Mouse (Mus musculus) naive thymus-derived CD4-positive, alpha-beta T cell, adult 5 months (primary cell): ENCODE data around the gene Grifin. TPM values are rescaled to one million over a fixed set of nuclear protein-coding genes. Genes with fewer than 3 reads are reported as not detected.

Experiments
- polyA plus RNA-seq: library from polyadenylated mRNA; unstranded; fragments of 100-300 nt; shearing (Covaris generic); gene quantifications from one replicate; pipeline ENCODE4 v1.2.1, GENCODE M21; 2017

Gene Grifin
- polyA plus RNA-seq: 2.2 TPM

DNA sequence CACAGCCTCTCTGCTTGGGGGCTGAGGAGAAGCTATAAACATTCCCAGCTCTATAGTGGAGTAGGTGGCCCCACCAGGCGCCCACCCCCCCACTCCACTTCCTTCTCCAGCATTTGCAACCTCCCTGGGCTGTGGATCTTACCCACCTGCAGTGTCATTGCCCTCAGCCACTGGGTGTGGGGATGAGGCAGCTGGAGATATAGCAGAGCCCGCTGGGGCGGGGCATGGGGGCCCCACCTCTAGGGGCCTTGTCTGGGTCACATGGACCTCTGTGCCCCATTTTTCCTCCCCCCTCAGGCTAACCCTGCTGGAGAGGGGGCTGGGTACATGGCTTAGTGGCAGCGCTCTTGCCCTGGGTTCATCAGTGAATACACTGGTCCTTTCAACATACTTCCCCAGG is at the start of gene Grifin:
TSS of gene Grifin (minus strand) at position 176 of the 400 bp plus-strand sequence.

DNA sequence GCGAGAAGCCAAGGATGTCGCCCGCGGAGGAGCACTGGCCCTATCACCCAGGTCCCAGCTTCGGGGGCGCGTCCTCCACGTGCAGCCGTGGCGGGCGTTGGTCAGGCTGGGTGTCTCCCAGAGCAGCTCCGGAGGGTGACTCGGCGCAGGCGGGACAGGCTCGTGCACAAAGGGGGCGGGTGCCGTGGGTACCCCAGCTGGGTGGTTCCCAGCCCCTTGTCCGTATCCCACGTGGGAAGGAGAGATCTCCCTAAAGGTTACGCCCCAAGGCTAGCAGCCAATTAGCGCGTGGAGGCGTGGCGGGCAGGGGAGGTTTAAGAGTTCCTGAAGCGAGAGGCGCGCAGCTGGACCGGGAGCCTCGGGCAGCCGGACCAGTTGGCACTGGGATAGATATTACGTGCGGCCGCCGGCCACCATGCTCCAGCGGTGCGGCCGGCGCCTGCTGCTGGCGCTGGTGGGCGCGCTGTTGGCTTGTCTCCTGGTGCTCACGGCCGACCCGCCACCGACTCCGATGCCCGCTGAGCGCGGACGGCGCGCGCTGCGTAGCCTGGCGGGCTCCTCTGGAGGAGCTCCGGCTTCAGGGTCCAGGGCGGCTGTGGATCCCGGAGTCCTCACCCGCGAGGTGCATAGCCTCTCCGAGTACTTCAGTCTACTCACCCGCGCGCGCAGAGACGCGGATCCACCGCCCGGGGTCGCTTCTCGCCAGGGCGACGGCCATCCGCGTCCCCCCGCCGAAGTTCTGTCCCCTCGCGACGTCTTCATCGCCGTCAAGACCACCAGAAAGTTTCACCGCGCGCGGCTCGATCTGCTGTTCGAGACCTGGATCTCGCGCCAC is 42.3 kb upstream of the Grifin start, which contains the start of gene Lfng:
TSS of gene Lfng (plus strand) at position 320 of the 835 bp plus-strand sequence.

Other genes starting within 250 kb of the Grifin start
- 32.0 TPM for gene Mad1l1, start 243.5 kb downstream of the Grifin start, polyA plus RNA-seq
- 7.6 TPM for gene Nudt1, start 243.4 kb downstream of the Grifin start, polyA plus RNA-seq
- 2.6 TPM for gene Mrm2, start 233.2 kb downstream of the Grifin start, polyA plus RNA-seq
- gene Snx8, start 175.8 kb downstream of the Grifin start, polyA plus RNA-seq: 1.7 TPM
- 198 TPM for gene Eif3b, start 145.7 kb downstream of the Grifin start, polyA plus RNA-seq
- not detected for gene Gm4869, start 119.4 kb downstream of the Grifin start, polyA plus RNA-seq
- gene Chst12, start 59.5 kb downstream of the Grifin start, polyA plus RNA-seq: 9.4 TPM
- 146 TPM for gene Lfng, start 42.2 kb upstream of the Grifin start, polyA plus RNA-seq
- 54.6 TPM for gene Ttyh3, start 84.0 kb upstream of the Grifin start, polyA plus RNA-seq
- 24.9 TPM for gene Iqce, start 137.3 kb upstream of the Grifin start, polyA plus RNA-seq
- 19.6 TPM for gene Brat1, start 139.9 kb upstream of the Grifin start, polyA plus RNA-seq
- gene Amz1, start 159.1 kb upstream of the Grifin start, polyA plus RNA-seq: 4.4 TPM